Mouse (Mus musculus) MEL (cell line): ENCODE results near the gene Osbpl10.

Source experiments
- CTCF ChIP-seq, 3 experiments: IDR thresholded peaks in 2 of 3; conservative IDR thresholded peaks in 1 of 3; 2 replicates each; pipeline ENCODE4 v1.5.1; 2011 to 2012; ENCODE audit warnings: low read length in 3 of 3, low read depth in 2 of 3, mild to moderate bottlenecking in 2 of 3, improper control_type of control experiment in 1 of 3, inconsistent platforms in 1 of 3, mixed read lengths in 1 of 3, moderate library complexity in 1 of 3; ENCODE audit not compliant: control insufficient read depth in 1 of 3, insufficient read depth in 1 of 3, poor library complexity in 1 of 3, severe bottlenecking in 1 of 3
- E2F4 ChIP-seq: IDR thresholded peaks from 2 replicates; pipeline ENCODE4 v1.6.1; 2011; ENCODE audit warnings: low read depth, low read length, improper control_type of control experiment, borderline replicate concordance
- MAFK ChIP-seq: IDR thresholded peaks from 2 replicates; pipeline ENCODE4 v1.6.1; 2011; ENCODE audit warnings: low read depth, mild to moderate bottlenecking, low read length, improper control_type of control experiment, borderline replicate concordance
- MAZ ChIP-seq: IDR thresholded peaks from 2 replicates; pipeline ENCODE4 v1.6.1; 2012; ENCODE audit warnings: low read depth, mild to moderate bottlenecking, inconsistent platforms, low read length, improper control_type of control experiment
- POLR2A ChIP-seq, 2 experiments: IDR thresholded peaks; 2 replicates each; pipeline ENCODE4 v1.6.1; 2011 to 2012; ENCODE audit warnings: low read length in 2 of 2, mild to moderate bottlenecking in 2 of 2, control low read depth in 1 of 2, improper control_type of control experiment in 1 of 2, low read depth in 1 of 2, moderate library complexity in 1 of 2; ENCODE audit not compliant: control insufficient read depth in 1 of 2, insufficient read depth in 1 of 2, poor library complexity in 1 of 2
- TCF12 ChIP-seq: IDR thresholded peaks from 2 replicates; pipeline ENCODE4 v1.6.1; 2014; ENCODE audit warnings: low read depth, mild to moderate bottlenecking, inconsistent platforms, low read length, improper control_type of control experiment, moderate library complexity

DNA sequence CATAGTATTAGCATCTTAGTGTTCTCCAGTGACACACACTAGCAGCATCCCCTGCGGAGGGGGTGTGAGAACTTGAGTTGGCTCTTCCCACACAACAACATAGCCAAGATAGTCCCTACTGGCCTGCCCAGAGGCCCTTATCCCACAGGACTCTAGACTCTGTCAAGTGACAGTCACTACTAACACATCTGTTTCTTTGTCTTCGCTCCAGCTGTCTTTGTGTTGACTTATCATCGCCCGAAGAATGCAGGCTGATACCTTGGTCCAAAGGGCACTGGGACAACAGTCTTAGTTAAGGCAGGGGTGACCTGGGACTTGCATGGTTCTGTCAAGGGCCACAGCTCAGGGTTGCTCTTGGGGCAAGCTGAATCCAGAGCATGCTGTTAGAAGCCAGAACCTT lies 16.9 kb downstream of the Osbpl10 start:
- TF ChIP-seq MAZ (no peak), TCF12 (no peak), CTCF (IDR thresholded peaks at IDR 0.05 in 2 of 3, conservative IDR thresholded peaks at IDR 0.05 in 1 of 3; ENCODE audit: control insufficient read depth in 1 of 3, insufficient read depth in 1 of 3, low read depth in 2 of 3, low read length in 3 of 3, poor library complexity in 1 of 3, severe bottlenecking in 1 of 3) (no peak), E2F4 (no peak), MAFK (no peak), POLR2A (IDR thresholded peaks at IDR 0.05; ENCODE audit: control insufficient read depth in 1 of 2, insufficient read depth in 1 of 2, low read depth in 1 of 2, low read length in 2 of 2, poor library complexity in 1 of 2) (no peak)
